Mouse (Mus musculus): ENCODE results near the gene Spag7.

Gene Spag7

GRCm38 (mm10) chr11:70656456-70656927 is 12.7 kb downstream of the Spag7 start:
- DNase-seq (ENCODE audit: low spot score in 2 of 2): no peak

- DNase-seq (ENCODE audit: low spot score in 2 of 2): no peak
Measured at GRCm38 (mm10) chr11:70655571-70656455, 13.4 kb downstream of the Spag7 start.

- peak; percentile 59 to 60 for DNase-seq (ENCODE audit: low spot score in 2 of 2)
Measured at GRCm38 (mm10) chr11:70654923-70655570, 14.2 kb downstream of the Spag7 start.

- peak; percentile 59 to 66 for DNase-seq (ENCODE audit: low spot score in 2 of 2)
Measured at GRCm38 (mm10) chr11:70654198-70654922, 14.9 kb downstream of the Spag7 start, which contains the start of gene Pfn1. Pfn1 (minus strand) TSS chr11:70654644.

- no peak for DNase-seq (ENCODE audit: low spot score in 2 of 2)
Measured at GRCm38 (mm10) chr11:70653345-70654197, 15.6 kb downstream of the Spag7 start.

GRCm38 (mm10) chr11:70652884-70653344 is 16.3 kb downstream of the Spag7 start:
- DNase-seq (ENCODE audit: low spot score in 2 of 2): no peak

- no peak for DNase-seq (ENCODE audit: low spot score in 2 of 2)
Measured at GRCm38 (mm10) chr11:70652029-70652883, 17.0 kb downstream of the Spag7 start.

GRCm38 (mm10) chr11:70651391-70651790 is 17.8 kb downstream of the Spag7 start:
- DNase-seq (ENCODE audit: low spot score in 2 of 2): no peak

- DNase-seq (ENCODE audit: low spot score in 2 of 2): no peak
Measured at GRCm38 (mm10) chr11:70650322-70651175, 18.7 kb downstream of the Spag7 start.

GRCm38 (mm10) chr11:70649185-70649734 is 20.0 kb downstream of the Spag7 start:
- no peak for DNase-seq (ENCODE audit: low spot score in 2 of 2)

GRCm38 (mm10) chr11:70648512-70648911 is 20.7 kb downstream of the Spag7 start:
- no peak for DNase-seq (ENCODE audit: low spot score in 2 of 2)

GRCm38 (mm10) chr11:70647716-70648420 is 21.3 kb downstream of the Spag7 start:
- DNase-seq (ENCODE audit: low spot score in 2 of 2): no peak

- DNase-seq (ENCODE audit: low spot score in 2 of 2): peak; percentile 96
Measured at GRCm38 (mm10) chr11:70646691-70647650, 22.2 kb downstream of the Spag7 start, which contains the start of the genes Rnf167 and Slc25a11. Rnf167 (plus strand) TSS chr11:70647235. Slc25a11 (minus strand) TSS chr11:70647479.

- no peak for DNase-seq (ENCODE audit: low spot score in 2 of 2)
Measured at GRCm38 (mm10) chr11:70646259-70646555, 23.0 kb downstream of the Spag7 start.

GRCm38 (mm10) chr11:70645461-70646258 is 23.6 kb downstream of the Spag7 start:
- DNase-seq (ENCODE audit: low spot score in 2 of 2): no peak

- DNase-seq (ENCODE audit: low spot score in 2 of 2): no peak
Measured at GRCm38 (mm10) chr11:70644564-70645103, 24.6 kb downstream of the Spag7 start.
